Mouse (Mus musculus) gastrocnemius, postnatal 10 days (tissue): ENCODE measurements around the gene Ccr5. TPM values are rescaled to one million over a fixed set of nuclear protein-coding genes. Genes with fewer than 3 reads are reported as not detected.
"Not testable (repeated sequence)": the region's sequence is repeated elsewhere in the genome, so short reads cannot be mapped to it uniquely, and the experiment has no call there.

ENCODE experiments used
- DNase-seq: peaks from one replicate; pipeline ENCODE4 v3.0.0; 2021; ENCODE audit warnings: mixed read lengths
- long read RNA-seq, 2 experiments: library from polyadenylated mRNA; stranded (forward); transcript quantifications; one replicate each; pipeline ENCODE4 v2.0.0; 2021
- total RNA-seq, 2 experiments: library from RNA; stranded (reverse); gene quantifications; 2 replicates each; pipeline ENCODE4 v1.2.3; 2021

Ccr5 gene
- total RNA-seq, result 1 to 10 TPM in 1 of 2 experiments, under 1 TPM in 1; 0.05 to 1.7 TPM
- long read RNA-seq, experiment 1, full-length matches to known transcripts, result 1 of 1 reads
- long read RNA-seq, experiment 1, partial matches to known transcripts, result 0 of 1 reads
- long read RNA-seq, experiment 1, other reads (novel, unspliced or antisense), result 0 of 1 reads
- long read RNA-seq, experiment 2, result 0 reads

GRCm38 (mm10) chr9:124121387-124122184 lies at the start of gene Ccr5:
Gene Ccr5 (plus strand): TSS chr9:124121543.
- DNase-seq, result no peak

GRCm38 (mm10) chr9:124079803-124080202 lies 41.5 kb upstream of the Ccr5 start:
- no peak for DNase-seq

DNA sequence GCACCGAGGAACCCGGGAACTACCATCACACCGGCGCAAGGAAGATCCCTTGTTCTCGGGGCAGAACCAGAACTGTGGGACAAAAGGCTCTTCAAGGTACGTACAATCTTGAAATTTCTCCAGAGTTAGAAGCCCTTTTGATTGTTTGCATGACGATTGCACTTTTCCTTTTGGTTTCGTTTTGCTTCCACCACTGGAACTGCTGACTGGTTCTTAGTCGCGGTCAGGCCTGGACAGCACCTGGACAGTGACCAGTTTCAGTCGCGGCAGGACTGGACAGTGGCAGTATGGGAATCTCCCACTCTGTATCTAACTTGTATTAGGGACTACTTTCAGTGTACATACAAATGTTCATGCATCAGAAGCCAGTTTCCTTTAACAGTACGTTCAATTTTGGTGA lies 40.9 kb upstream of the Ccr5 start:
- not testable (repeated sequence) for DNase-seq

DNA sequence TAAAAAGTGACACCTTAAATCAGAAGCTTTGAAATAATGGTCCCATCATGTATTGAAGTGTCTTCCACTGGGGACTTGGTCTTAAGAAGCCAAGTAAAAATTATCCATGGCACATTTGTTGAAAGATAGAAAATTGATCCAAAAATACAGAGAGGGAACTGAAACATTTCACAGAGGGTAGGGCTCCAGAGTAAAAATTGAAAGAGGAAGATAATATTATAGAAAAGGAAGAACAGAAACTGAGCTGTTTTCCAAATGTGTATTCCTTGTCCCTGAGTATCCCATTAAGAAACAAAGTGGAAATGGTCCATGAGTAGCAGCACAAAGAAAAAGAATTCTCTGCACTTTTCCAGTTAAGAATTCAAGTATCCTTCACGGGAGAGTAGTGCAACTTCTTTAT lies 30.9 kb upstream of the Ccr5 start:
- no peak for DNase-seq

- no peak for DNase-seq
Measured at GRCm38 (mm10) chr9:124099127-124099526, 22.2 kb upstream of the Ccr5 start.

- DNase-seq, result no peak
Measured at GRCm38 (mm10) chr9:124100357-124100756, 21.0 kb upstream of the Ccr5 start.

GRCm38 (mm10) chr9:124101723-124102122 lies 19.6 kb upstream of the Ccr5 start, which contains the start of gene Ccr2:
Gene Ccr2 (plus strand): TSS chr9:124101950.
- DNase-seq, result no peak

DNA sequence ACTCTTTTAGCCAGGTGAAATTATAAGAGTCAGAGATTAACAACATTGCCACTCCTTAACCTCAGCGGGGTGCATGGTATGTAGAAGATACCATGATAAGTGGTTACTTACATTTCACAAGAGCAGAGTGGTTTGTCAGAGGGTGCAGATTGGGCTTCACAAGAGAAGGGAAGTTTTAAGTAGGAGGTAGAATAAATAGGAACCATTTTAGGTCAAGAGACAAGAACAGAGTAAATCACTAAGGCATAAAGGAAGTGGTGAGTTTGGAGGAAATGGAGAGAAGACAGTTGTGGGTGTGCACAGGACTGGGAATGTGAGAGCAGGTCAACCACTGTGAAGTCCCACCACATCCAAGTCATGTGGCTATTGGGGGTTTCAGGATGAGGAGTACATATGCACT lies 18.1 kb upstream of the Ccr5 start:
- DNase-seq, result no peak

DNA sequence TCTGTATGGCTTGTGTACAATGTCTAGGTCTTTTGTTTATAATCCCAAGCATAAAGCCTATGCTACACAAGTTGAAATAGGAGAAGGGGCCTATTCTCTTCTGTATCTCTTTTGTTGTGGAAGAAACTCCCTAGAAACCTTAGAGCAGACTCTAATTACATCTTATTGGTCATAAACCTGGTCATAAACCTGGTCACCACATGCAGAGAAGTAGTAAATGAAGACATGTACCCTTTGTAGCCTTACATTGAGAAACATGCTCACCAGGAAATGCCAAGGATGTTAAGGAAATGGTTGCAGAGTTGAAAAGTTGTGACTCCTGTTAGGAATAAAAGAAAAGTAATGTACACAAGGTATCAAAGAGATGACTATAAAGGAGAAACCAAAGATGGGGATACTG lies 16.1 kb upstream of the Ccr5 start:
- DNase-seq, result no peak

- no peak for DNase-seq
Measured at GRCm38 (mm10) chr9:124107232-124107631, 14.1 kb upstream of the Ccr5 start.

DNA sequence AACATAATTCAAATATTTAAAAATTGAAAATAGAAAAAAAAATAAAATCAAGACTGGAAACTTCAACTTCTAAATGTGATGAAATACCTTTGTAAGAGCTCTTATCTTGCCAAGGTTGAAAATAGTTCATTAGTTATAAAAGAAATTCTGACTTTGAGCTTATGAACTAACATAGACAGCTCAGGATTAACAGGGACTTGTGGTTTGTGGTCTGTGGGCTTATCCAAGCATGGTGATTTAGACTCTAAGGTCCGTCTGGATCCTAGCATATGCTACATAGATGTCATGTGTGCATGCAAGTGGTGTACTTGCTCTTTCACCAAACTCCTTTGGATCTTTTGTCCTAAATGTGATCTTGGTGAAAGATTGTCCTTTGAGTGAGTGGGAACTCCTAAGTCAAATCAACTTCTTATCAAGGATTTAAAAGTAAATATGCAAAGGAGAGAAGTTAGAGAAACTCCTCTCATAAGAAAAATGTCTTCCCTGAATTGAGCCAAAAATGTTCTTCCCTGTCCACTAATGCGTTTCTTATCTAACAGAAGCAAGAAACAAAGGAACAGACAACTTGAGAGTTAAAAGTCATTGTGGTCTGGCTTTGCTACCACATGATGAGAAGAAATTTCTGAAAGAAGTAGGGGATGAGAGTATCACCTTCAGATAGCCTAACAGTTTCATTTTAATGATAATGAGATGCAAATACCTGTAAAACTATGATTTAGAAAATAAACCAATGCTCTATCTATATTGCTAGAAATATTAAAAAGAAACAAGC lies 12.8 kb upstream of the Ccr5 start:
- no peak for DNase-seq

GRCm38 (mm10) chr9:124111997-124112396 lies 9.3 kb upstream of the Ccr5 start:
- DNase-seq, result no peak

DNA sequence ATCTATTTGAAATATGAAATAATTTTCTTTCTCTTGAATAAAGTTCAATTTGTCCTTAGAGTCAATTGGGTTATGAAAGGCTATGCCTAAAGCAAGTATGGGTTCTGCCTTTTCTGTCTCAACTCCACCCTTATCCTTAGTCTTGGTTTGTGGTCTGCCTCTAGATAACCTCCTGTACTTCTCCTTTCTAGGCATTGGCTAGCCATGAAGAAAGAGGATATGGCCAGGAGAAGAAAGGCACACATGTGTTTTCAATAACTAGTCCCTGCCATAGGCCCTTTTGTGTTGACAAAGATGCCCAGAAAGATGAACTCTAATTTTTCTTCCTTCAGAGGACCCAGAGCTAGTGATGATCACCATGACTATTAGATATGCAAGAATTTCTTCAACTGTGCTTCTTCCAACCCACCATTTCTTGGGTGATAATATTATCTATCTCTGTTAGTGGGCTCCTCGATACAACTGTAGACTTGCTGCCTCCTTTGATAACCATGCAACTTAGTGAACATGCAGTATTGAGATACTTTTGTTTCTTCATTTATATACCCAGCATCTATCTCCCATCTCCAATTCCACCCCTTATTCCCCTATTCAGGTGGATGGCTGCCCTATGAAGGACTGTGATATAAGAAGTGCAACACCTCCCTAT lies 8.6 kb upstream of the Ccr5 start:
- no peak for DNase-seq

GRCm38 (mm10) chr9:124113777-124114176 lies 7.6 kb upstream of the Ccr5 start:
- DNase-seq, result no peak

GRCm38 (mm10) chr9:124118489-124118888 lies 2.9 kb upstream of the Ccr5 start:
- peak; percentile 15 for DNase-seq

GRCm38 (mm10) chr9:124125576-124125975 lies 4.2 kb downstream of the Ccr5 start:
- DNase-seq, result no peak

- DNase-seq, result no peak
Measured at GRCm38 (mm10) chr9:124126373-124126772, 5.0 kb downstream of the Ccr5 start.

DNA sequence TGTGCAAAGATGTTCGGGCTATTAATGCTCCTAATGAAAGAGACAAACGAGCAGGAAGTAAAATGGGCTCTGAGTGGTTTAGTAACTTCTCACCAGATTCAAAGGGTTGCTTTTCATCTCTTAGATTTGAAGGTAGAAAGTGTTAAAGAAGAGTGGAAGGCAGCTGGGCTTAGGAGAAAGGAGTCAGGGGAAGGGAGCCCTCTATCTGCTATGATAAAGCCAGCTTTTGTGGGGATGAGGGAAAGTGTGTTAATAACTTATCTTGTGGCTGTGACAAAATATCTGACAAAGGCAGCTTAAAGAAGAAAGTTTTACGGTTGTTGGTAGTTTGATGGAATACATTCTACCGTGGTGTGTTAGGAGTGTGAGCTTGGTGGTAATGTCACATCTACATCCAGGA lies 6.1 kb downstream of the Ccr5 start:
- no peak for DNase-seq

DNA sequence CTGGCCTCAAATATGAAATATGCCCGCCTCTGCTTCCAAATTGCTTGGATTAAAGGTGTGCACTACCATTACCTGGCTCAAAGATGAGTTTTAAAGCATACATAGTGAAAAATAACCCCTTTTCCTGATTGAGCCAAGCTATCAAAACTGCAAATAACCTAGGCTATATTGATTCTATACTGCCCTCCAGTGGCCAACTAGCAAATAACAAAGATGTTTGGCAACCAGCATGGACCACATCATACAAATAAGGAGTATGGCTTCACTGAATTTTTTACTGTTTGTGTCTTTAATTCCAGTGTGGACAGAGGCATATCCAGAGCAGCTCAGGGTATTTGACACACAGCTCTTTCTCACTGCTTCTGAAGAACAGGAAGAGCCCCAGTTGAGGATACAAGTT lies 7.0 kb downstream of the Ccr5 start:
- DNase-seq, result no peak

DNA sequence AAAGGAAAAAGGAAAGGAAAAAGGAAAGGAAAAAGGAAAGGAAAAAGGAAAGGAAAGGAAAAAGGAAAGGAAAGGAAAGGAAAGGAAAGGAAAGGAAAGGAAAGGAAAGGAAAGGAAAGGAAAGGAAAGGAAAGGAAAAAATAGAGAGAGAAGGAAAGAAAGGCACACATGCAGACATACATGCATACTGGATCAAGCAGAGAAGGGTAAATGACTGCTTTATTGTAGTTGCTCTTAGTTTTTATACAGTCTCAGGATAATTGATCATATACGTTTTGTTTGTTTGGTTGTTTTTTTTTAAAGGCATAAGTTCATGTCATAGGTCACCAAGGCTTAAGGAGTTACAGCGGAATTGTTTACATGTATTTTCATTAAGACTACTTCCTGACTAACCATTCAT lies 11.6 kb downstream of the Ccr5 start:
- DNase-seq, result not testable (repeated sequence)

- not testable (repeated sequence) for DNase-seq
Measured at GRCm38 (mm10) chr9:124134919-124135318, 13.6 kb downstream of the Ccr5 start.

DNA sequence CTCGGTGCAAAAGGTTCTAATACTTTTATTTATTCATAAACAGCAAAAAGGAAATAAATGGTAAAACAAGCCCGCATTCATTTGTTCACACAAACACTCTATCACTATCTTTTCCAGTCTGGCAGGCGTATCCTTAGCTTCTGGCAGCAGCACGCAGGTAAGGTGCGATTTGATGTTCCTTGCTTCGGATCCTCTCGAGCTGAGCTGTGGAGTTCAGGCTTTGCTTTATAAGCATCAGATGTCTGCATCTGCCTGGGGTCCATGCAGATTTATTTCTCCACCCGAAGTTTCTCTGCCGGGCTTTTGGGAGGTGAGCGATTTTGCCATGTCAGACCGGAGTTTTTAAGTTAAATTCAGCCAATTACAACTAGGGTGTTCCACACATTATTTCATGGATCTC lies 16.3 kb downstream of the Ccr5 start:
- DNase-seq, result no peak
